ENCODE assay signal across 17 mouse cellular contexts in genomic region chr7:66140095-66140494, GRCm38 (mm10). TPM values are rescaled to one million over a fixed set of nuclear protein-coding genes. Genes with fewer than 3 reads are reported as not detected.
A peak's percentile ranks its signal among the peaks of the same experiment; 100 is the strongest.
DNase-seq lines count a peak whose midpoint lies in the region; ATAC-seq and TF ChIP-seq lines count a peak whose summit lies in the region.
"Had no signal": no experiment of that assay in that cellular context is flagged by ENCODE, and none has a peak within 500 bp of the region (broad histone marks: within the 10 kb centered on the region; RNA-seq: fewer than 3 reads in every experiment).

No protein-coding gene starts in this region.

- no peak for ATAC-seq in liver, embryonic 13.5 days (ENCODE audit: low read depth)
- ATAC-seq in liver, embryonic 11.5 days (replicated peaks; ENCODE audit: low FRiP score) = no peak
- peak; percentile 20; the same call in 1 of the 2 replicates for ATAC-seq in liver, postnatal 0 days
- ATAC-seq: hindbrain, embryonic 16.5 days; Patski had no signal

- H3K27ac ChIP-seq in liver, embryonic 13.5 days = 0 out of 2 replicates have a peak overlapping the region, but pooled peaks have one; percentile 8
- no peak overlapping the region for H3K27ac ChIP-seq in liver, embryonic 11.5 days (ENCODE audit: low read depth, low read length)
- H3K27ac ChIP-seq in liver, postnatal 0 days (ENCODE audit: low read depth) = peak overlapping the region; percentile 36; the same call in 1 of the 2 replicates
- H3K27ac ChIP-seq: kidney, postnatal 0 days had no signal

- H3K4me2 ChIP-seq in liver, embryonic 13.5 days = no peak overlapping the region
- H3K4me2 ChIP-seq in liver, embryonic 11.5 days = no peak overlapping the region
- H3K4me2 ChIP-seq in liver, postnatal 0 days (ENCODE audit: low read depth, low read length) = no peak overlapping the region

- peaks cover 73% of the 10 kb centered on the region for H3K4me1 ChIP-seq in liver, embryonic 13.5 days (replicated peaks)
- peaks cover 38% of the 10 kb centered on the region for H3K4me1 ChIP-seq in liver, embryonic 11.5 days (replicated peaks; ENCODE audit: control insufficient read depth, insufficient read depth, low read length)
- peaks cover 30% of the 10 kb centered on the region for H3K4me1 ChIP-seq in liver, postnatal 0 days (ENCODE audit: insufficient read depth)

- 55% methylated on average over 3 of the region's 3 CpGs for WGBS in liver, embryonic 13.5 days (ENCODE audit: insufficient replicate concordance)
- 74% methylated on average over 3 of the region's 3 CpGs for WGBS in liver, embryonic 11.5 days
- WGBS in liver, postnatal 0 days (ENCODE audit: insufficient replicate concordance) = 43% methylated on average over 3 of the region's 3 CpGs

- no peak for TF ChIP-seq CTCF in liver, postnatal 0 days (IDR thresholded peaks at IDR 0.05; ENCODE audit: low read depth)

- no peak overlapping the region for H3K9ac ChIP-seq in liver, embryonic 13.5 days
- H3K9ac ChIP-seq in liver, embryonic 11.5 days (ENCODE audit: low read depth, low read length) = no peak overlapping the region
- no peak overlapping the region for H3K9ac ChIP-seq in liver, postnatal 0 days (replicated peaks)
- H3K9ac ChIP-seq: forebrain, postnatal 0 days had no signal

- no peak overlapping the region for H3K4me3 ChIP-seq in liver, embryonic 13.5 days (replicated peaks)
- no peak overlapping the region for H3K4me3 ChIP-seq in liver, embryonic 11.5 days (ENCODE audit: low read depth, low read length)
- H3K4me3 ChIP-seq in liver, postnatal 0 days (ENCODE audit: low read depth, low read length) = no peak overlapping the region

- H3K36me3 ChIP-seq in liver, embryonic 13.5 days = peaks cover 19% of the 10 kb centered on the region
- peaks cover 4% of the 10 kb centered on the region; the same call in 1 of the 2 replicates for H3K36me3 ChIP-seq in liver, embryonic 11.5 days (ENCODE audit: control insufficient read depth, insufficient read depth, low read length)
- peaks cover 2% of the 10 kb centered on the region for H3K36me3 ChIP-seq in liver, postnatal 0 days (replicated peaks; ENCODE audit: insufficient read depth, low read length)

- H3K27me3 ChIP-seq in liver, embryonic 13.5 days = no peaks in the 10 kb centered on the region
- no peaks in the 10 kb centered on the region for H3K27me3 ChIP-seq in liver, embryonic 11.5 days (replicated peaks; ENCODE audit: control insufficient read depth, insufficient read depth, low read length)
- H3K27me3 ChIP-seq in liver, postnatal 0 days (ENCODE audit: insufficient read depth, low read length) = no peaks in the 10 kb centered on the region
- H3K27me3 ChIP-seq: Patski had no signal

- TF ChIP-seq EP300 in liver, postnatal 0 days (IDR thresholded peaks at IDR 0.05; ENCODE audit: low read depth) = no peak

- no peak for DNase-seq in liver, embryonic 13.5 days
- no peak for DNase-seq in liver, embryonic 11.5 days (ENCODE audit: low spot score)
- peak; percentile 69 for DNase-seq in 416B (ENCODE audit: low read depth)
- peak; percentile 56 for DNase-seq in A20 (ENCODE audit: low read depth, low spot score)
- DNase-seq in liver, postnatal 0 days = no peak
- no peak for DNase-seq in urinary bladder, postnatal 25 days (ENCODE audit: low spot score)
- no peak for DNase-seq in urinary bladder, postnatal 4 days (ENCODE audit: low spot score in 2 of 2)
- DNase-seq: cerebellum, adult 8-10 months; embryo, embryonic 11 days; forebrain, postnatal 0 days; gastrocnemius, postnatal 36 days; left cerebral cortex, postnatal 4 days; lung, postnatal 10 days; thymus, postnatal 25 days had no signal

- H3K9me3 ChIP-seq in liver, embryonic 13.5 days (replicated peaks) = no peaks in the 10 kb centered on the region
- no peaks in the 10 kb centered on the region for H3K9me3 ChIP-seq in liver, embryonic 11.5 days (ENCODE audit: control insufficient read depth, low read length)
- no peaks in the 10 kb centered on the region for H3K9me3 ChIP-seq in liver, postnatal 0 days (ENCODE audit: low read length)

RNA-seq across cellular contexts. Expression of gene Chsy1, which starts 30.8 kb away (rescaled TPM):
- polyA plus RNA-seq in liver, embryonic 13.5 days (2015; fragmentation: Nextera tagmentation; extraction: Ambion mirVana) = 9.8 and 10.1 TPM in 2 replicates
- 22.4 and 23.1 TPM in 2 replicates for polyA plus RNA-seq in liver, embryonic 11.5 days (2014; fragmentation: Nextera tagmentation; extraction: Ambion mirVana)
- polyA plus RNA-seq in liver, postnatal 0 days (2015; fragmentation: Nextera tagmentation; extraction: Ambion mirVana) = 3.9 and 5.0 TPM in 2 replicates

Comparison
In these comparisons a context has a peak if more than half of its experiments do, and no peak if none do; other contexts are left out.
1. DNase-seq: peak in 416B (single experiment) and A20 (single experiment); none in liver, embryonic 13.5 days (single experiment), liver, embryonic 11.5 days (single experiment), liver, postnatal 0 days (single experiment), urinary bladder, postnatal 25 days (single experiment) and urinary bladder, postnatal 4 days (0 of 2).